Mouse (Mus musculus) cerebellum, adult 2 months (tissue): ENCODE results near the gene Krtap1-5. TPM values are rescaled to one million over a fixed set of nuclear protein-coding genes. Genes with fewer than 3 reads are reported as not detected.

Experiments
- DNase-seq, 2 experiments: peaks; one replicate each; pipeline ENCODE4 v3.0.0; 2021
- H3K27ac ChIP-seq: fragments of 200-500 bp; 2 replicates; pipeline ENCODE4 v1.5.1; 2012; ENCODE audit warnings: low read length, control low read depth, inconsistent platforms; ENCODE audit not compliant: insufficient read depth
- H3K27me3 ChIP-seq: fragments of 200-500 bp; 2 replicates; pipeline ENCODE4 v1.6.1; 2012; ENCODE audit warnings: inconsistent platforms, mild to moderate bottlenecking, low read length, moderate library complexity; ENCODE audit not compliant: control insufficient read depth, insufficient read depth
- H3K4me1 ChIP-seq: fragments of 200-500 bp; 2 replicates; pipeline ENCODE4 v1.6.1; 2011; ENCODE audit warnings: low read length; ENCODE audit not compliant: control insufficient read depth, insufficient read depth
- H3K4me3 ChIP-seq: fragments of 200-500 bp; replicated peaks from 2 replicates; pipeline ENCODE3; 2011; ENCODE audit warnings: mild to moderate bottlenecking, low read depth, low read length, control low read depth; ENCODE audit not compliant: insufficient read depth
- CTCF ChIP-seq: fragments of 200-500 bp; IDR thresholded peaks from 2 replicates; pipeline ENCODE4 v1.5.1; 2011; ENCODE audit warnings: low read depth, mild to moderate bottlenecking, control low read depth, low read length, moderate library complexity, borderline replicate concordance; ENCODE audit not compliant: insufficient read depth
- POLR2A ChIP-seq: fragments of 200-500 bp; IDR thresholded peaks from 2 replicates; pipeline ENCODE4 v1.6.1; 2011; ENCODE audit warnings: low read length, control low read depth, borderline replicate concordance; ENCODE audit not compliant: insufficient read depth
- WGBS: fragments of 180-500 bp; shearing (Covaris S2); methylation state at CpG from one replicate; pipeline ENCODE4 v1.1.7; 2018; 5-methylcytosine and 5-hydroxymethylcytosine counted together
- polyA plus RNA-seq: library from polyadenylated mRNA; depleted of rRNA; stranded (reverse); fragments of >200 nt; gene quantifications from 2 replicates; pipeline ENCODE4 v1.2.3, GENCODE M21; 2012; rRNA removed

Gene Krtap1-5
- polyA plus RNA-seq, 1 experiment, result not detected

DNA sequence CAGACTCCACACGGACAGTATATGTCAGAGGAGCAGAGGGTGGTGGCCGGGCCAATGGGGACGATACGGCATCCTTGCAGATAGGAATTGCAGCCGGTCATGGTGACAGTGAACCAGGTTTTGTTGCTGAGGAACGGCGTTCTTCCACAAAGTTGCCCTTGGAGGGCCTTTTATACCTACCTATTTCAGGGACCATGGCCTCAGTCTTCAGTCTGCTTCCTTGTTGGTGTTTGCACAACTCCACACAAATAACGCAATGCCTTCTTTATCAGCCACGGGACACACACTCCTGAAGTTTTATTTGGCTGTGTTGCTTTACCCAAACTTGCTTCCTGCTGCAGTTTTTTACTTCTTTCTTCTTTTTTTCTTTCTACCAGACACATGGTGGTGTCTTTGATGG, 21.4 kb downstream of the Krtap1-5 start, which contains the start of gene Gm11939:
Gene Gm11939 (minus strand): TSS at position 101 of the 400 bp plus-strand sequence.
- TF ChIP-seq CTCF (no peak), POLR2A (no peak)
- Histone ChIP-seq H3K27me3 (no peaks in the 10 kb centered on the region), H3K27ac (no peak within 1 kb of the TSS), H3K4me3 (no peak within 1 kb of the TSS), H3K4me1 (no peaks in the 10 kb centered on the region)
- 94% methylated on average over 9 of the region's 9 CpGs for whole genome bisulfite sequencing
- no peak for DNase-seq

DNA sequence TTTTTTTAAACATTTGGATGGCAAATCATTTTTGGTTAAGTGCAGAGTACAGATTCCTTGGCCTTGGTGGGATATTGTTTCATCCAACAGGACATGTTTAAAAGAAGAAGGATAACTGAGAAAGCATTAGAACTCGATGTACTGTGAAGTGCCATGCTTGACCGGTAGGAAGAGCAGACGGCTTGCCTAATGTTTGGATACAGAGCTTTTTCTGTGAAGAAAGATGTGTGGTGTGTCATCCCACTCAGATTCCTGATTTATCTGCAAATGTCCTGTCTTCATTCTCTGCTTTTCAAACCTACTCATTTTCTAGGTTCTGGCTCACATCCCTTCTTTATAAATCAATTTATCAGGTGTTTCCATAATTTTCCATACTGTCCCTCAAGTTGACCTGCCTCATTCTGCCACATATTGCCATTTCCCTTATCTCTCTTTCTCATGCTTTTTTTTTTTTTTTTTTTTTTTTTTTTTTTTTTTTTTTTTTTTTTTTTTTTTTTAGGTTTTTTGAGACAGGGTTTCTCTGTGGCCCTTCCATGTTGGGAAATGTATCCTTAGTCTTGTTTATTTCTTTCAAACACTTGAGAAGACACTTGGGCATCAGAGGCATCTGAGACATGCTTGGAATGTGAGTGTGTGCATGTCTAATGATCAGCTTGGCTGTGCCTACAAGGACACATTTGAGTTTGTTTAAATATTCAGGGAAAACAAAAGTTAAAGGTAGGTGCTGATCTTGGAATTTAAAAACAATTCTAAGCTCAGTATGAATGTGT, 22.7 kb downstream of the Krtap1-5 start:
- H3K4me1 ChIP-seq, result no peaks in the 10 kb centered on the region
- TF ChIP-seq CTCF, result no peak
- 84% methylated on average over 3 of the region's 3 CpGs for WGBS
- no peaks in the 10 kb centered on the region for H3K27me3 ChIP-seq
- H3K27ac ChIP-seq, result no peak overlapping the region
- no peak for DNase-seq
- no peak overlapping the region for H3K4me3 ChIP-seq

DNA sequence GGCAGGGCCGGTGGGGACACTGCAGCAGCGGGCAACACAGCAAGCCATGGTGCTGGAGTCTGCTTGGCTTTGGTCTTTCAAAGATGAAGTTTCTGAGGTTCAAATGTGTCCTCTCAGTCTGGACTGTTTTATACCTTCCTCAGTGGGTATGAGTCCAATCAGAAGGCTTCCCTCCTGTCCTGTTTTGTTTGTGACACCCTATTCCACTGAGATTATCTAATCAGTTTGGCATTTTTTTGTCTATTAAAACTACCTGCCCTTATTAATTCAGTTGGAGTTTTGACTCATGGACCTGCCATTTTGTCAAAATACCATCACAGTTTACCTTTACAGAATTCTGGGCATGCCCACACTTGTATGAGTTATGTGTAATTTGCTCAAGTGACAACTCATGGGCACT, 24.1 kb downstream of the Krtap1-5 start, which contains the start of gene Krtap3-2:
Gene Krtap3-2 (minus strand): TSS at position 101 of the 400 bp plus-strand sequence.
- Histone ChIP-seq H3K27ac (no peak within 1 kb of the TSS), H3K4me1 (no peaks in the 10 kb centered on the region), H3K27me3 (no peaks in the 10 kb centered on the region), H3K4me3 (no peak within 1 kb of the TSS)
- no peak for TF ChIP-seq CTCF
- TF ChIP-seq POLR2A, result no peak
- WGBS, result 33% methylated on average over 2 of the region's 2 CpGs
- DNase-seq, result no peak

GRCm38 (mm10) chr11:99556195-99556594, 24.6 kb downstream of the Krtap1-5 start:
- TF ChIP-seq CTCF, result no peak
- TF ChIP-seq POLR2A, result no peak

GRCm38 (mm10) chr11:99550765-99551164, 30.1 kb downstream of the Krtap1-5 start, which contains the start of gene Krtap3-3:
Gene Krtap3-3, minus strand, starts transcription at chr11:99550865.
- Histone ChIP-seq H3K27ac (no peak within 1 kb of the TSS), H3K4me3 (no peak within 1 kb of the TSS), H3K4me1 (no peaks in the 10 kb centered on the region), H3K27me3 (no peaks in the 10 kb centered on the region)
- DNase-seq, result no peak
- WGBS, result 53% methylated on average over 4 of the region's 4 CpGs
- TF ChIP-seq CTCF (no peak), POLR2A (no peak)

More at GRCm38 (mm10) chr11:99556195-99556594, 24.6 kb downstream of the Krtap1-5 start:
- WGBS, result 88% methylated on average over 2 of the region's 2 CpGs
- Histone ChIP-seq H3K27ac (no peak overlapping the region), H3K4me1 (no peaks in the 10 kb centered on the region), H3K27me3 (no peaks in the 10 kb centered on the region), H3K4me3 (no peak overlapping the region)
- no peak for DNase-seq

- Histone ChIP-seq H3K4me3 (no peak overlapping the region), H3K4me1 (no peaks in the 10 kb centered on the region), H3K27me3 (no peaks in the 10 kb centered on the region), H3K27ac (no peak overlapping the region)
- DNase-seq, result no peak
- TF ChIP-seq CTCF, result no peak
- no peak for TF ChIP-seq POLR2A
Observed at GRCm38 (mm10) chr11:99547892-99548291, 32.9 kb downstream of the Krtap1-5 start.

DNA sequence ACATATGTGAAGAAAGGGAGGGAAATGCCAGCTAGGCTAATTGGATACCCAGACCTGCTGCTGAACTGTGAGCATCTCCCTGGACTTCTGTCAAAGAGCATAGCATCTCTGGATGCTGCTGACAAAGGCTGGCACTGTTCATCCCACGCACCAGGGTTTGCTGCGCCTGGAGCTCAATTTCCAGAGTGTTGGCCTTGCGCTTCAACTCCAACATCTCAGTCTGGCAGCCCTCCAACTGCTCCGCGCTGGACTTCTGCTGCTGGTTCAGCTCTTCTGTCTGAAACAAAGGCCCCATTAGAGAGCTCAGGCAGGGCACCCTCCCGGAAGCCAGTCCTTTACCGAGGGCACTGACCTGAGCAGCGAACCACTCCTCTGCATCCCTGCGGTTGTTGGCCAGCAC, 41.1 kb downstream of the Krtap1-5 start:
- no peak for TF ChIP-seq CTCF
- no peak for TF ChIP-seq POLR2A
- Histone ChIP-seq H3K27me3 (no peaks in the 10 kb centered on the region), H3K4me3 (no peak overlapping the region), H3K27ac (no peak overlapping the region), H3K4me1 (peaks cover 7% of the 10 kb centered on the region)
- peak; percentile 47 to 51 for DNase-seq
- 7% methylated on average over 9 of the region's 9 CpGs for WGBS

Other genes with a start within 250 kb of the Krtap1-5 start
- gene Krt26, start 243.1 kb downstream of the Krtap1-5 start, polyA plus RNA-seq, result 0.14 and 0.15 TPM in 2 replicates
- not detected in 2 replicates for gene Krt27, start 229.9 kb downstream of the Krtap1-5 start, polyA plus RNA-seq
- gene Krt28, start 206.1 kb downstream of the Krtap1-5 start, polyA plus RNA-seq, result 2.5 and 2.6 TPM in 2 replicates
- 11.9 and 12.6 TPM in 2 replicates for gene Krt10, start 191.7 kb downstream of the Krtap1-5 start, polyA plus RNA-seq
- 0.11 TPM in 1 of 2 replicates, not detected in the other for gene Krt12, start 158.8 kb downstream of the Krtap1-5 start, polyA plus RNA-seq
- gene Krt20, start 142.9 kb downstream of the Krtap1-5 start, polyA plus RNA-seq, result not detected in 2 replicates
- 0.06 and 0.08 TPM in 2 replicates for gene Krt23, start 87.9 kb downstream of the Krtap1-5 start, polyA plus RNA-seq
- gene Krt39, start 59.7 kb downstream of the Krtap1-5 start, polyA plus RNA-seq, result not detected in 2 replicates
- not detected in 2 replicates for gene Krt40, start 37.9 kb downstream of the Krtap1-5 start, polyA plus RNA-seq
- not detected in 2 replicates for gene Krtap3-3, start 30.2 kb downstream of the Krtap1-5 start, polyA plus RNA-seq
- not detected in 2 replicates for gene Krtap3-2, start 24.2 kb downstream of the Krtap1-5 start, polyA plus RNA-seq
- not detected in 2 replicates for gene Gm11939, start 21.6 kb downstream of the Krtap1-5 start, polyA plus RNA-seq
- not detected in 2 replicates for gene Krtap3-1, start 14.4 kb downstream of the Krtap1-5 start, polyA plus RNA-seq
- not detected in 2 replicates for gene Krtap1-4, start 2.6 kb upstream of the Krtap1-5 start, polyA plus RNA-seq
- not detected in 2 replicates for gene Krtap1-3, start 10.3 kb upstream of the Krtap1-5 start, polyA plus RNA-seq
- gene Krtap9-3, start 17.1 kb upstream of the Krtap1-5 start, polyA plus RNA-seq, result not detected in 2 replicates
- gene Gm11938, start 22.3 kb upstream of the Krtap1-5 start, polyA plus RNA-seq, result not detected in 2 replicates
- not detected in 2 replicates for gene Gm11937, start 29.2 kb upstream of the Krtap1-5 start, polyA plus RNA-seq
- gene Krtap2-4, start 33.8 kb upstream of the Krtap1-5 start, polyA plus RNA-seq, result not detected in 2 replicates
- not detected in 2 replicates for gene Gm11562, start 39.4 kb upstream of the Krtap1-5 start, polyA plus RNA-seq
- gene Krtap4-1, start 47.2 kb upstream of the Krtap1-5 start, polyA plus RNA-seq, result not detected in 2 replicates
- not detected in 2 replicates for gene Krtap4-2, start 54.1 kb upstream of the Krtap1-5 start, polyA plus RNA-seq
- gene Krtap4-7, start 63.1 kb upstream of the Krtap1-5 start, polyA plus RNA-seq, result not detected in 2 replicates
- gene Gm11555, start 69.2 kb upstream of the Krtap1-5 start, polyA plus RNA-seq, result not detected in 2 replicates
- gene Gm11563, start 77.9 kb upstream of the Krtap1-5 start, polyA plus RNA-seq, result not detected in 2 replicates
- gene Krtap4-6, start 84.9 kb upstream of the Krtap1-5 start, polyA plus RNA-seq, result not detected in 2 replicates
- not detected in 2 replicates for gene Gm14190, start 109.7 kb upstream of the Krtap1-5 start, polyA plus RNA-seq
- not detected in 2 replicates for gene Gm14180, start 153.3 kb upstream of the Krtap1-5 start, polyA plus RNA-seq
- gene Gm11595, start 191.9 kb upstream of the Krtap1-5 start, polyA plus RNA-seq, result not detected in 2 replicates
- not detected in 2 replicates for gene Krtap4-8, start 199.7 kb upstream of the Krtap1-5 start, polyA plus RNA-seq
- not detected in 2 replicates for gene Krtap4-9, start 204.2 kb upstream of the Krtap1-5 start, polyA plus RNA-seq
- not detected in 2 replicates for gene Gm11596, start 212.5 kb upstream of the Krtap1-5 start, polyA plus RNA-seq
- gene Gm11569, start 217.9 kb upstream of the Krtap1-5 start, polyA plus RNA-seq, result not detected in 2 replicates
- not detected in 2 replicates for gene Gm11554, start 223.4 kb upstream of the Krtap1-5 start, polyA plus RNA-seq
- gene Krtap4-13, start 228.9 kb upstream of the Krtap1-5 start, polyA plus RNA-seq, result not detected in 2 replicates
- not detected in 2 replicates for gene Gm11564, start 234.7 kb upstream of the Krtap1-5 start, polyA plus RNA-seq